Mouse (Mus musculus): ENCODE data around the gene Btd. TPM values are rescaled to one million over a fixed set of nuclear protein-coding genes. Genes with fewer than 3 reads are reported as not detected.
"Not testable (repeated sequence)": the region's sequence is repeated elsewhere in the genome, so short reads cannot be mapped to it uniquely, and the experiment has no call there.

Gene Btd
- polyA plus RNA-seq (2014; fragmentation: Nextera tagmentation; extraction: Ambion mirVana) = 33.7 and 35.3 TPM in 2 replicates

DNA sequence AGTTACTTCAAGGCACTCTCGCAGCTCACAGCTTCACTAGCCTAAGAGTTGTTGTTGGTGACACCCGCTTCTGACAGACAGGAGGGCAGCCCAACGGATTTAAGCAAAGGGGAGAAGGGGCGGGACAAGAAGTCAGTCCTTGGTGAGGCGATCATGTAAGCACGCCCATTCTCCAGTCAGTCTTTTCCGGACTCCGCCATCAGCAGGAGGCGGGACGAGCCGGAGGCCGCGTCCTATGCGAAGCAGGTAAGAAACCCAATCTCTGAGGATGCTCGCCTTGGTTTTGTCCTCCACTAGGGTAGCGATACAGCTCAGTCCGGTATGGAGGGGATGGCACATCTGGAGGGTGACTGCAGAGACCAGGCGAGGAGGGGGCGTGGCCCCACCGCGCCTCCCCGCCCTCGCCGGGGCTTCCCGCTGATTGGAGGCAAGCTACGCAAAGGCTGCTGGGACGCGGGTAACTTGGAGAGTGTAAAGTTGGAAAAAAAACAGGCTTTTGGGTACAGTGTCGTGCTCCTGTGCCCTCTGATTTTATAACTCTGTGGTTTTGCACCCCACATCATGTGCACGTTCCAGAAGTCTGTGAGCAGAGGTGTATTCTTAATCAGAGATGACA is at the start of gene Btd, which contains the start of gene Hacl1:
TSS of gene Btd (plus strand) at position 139 of the 616 bp plus-strand sequence.
TSS of gene Hacl1 (minus strand) at position 397 of the 616 bp plus-strand sequence.
- Histone ChIP-seq H3K27ac (ENCODE audit: low read length) (peak within 1 kb of the TSS; percentile 74), H3K4me2 (replicated peaks; ENCODE audit: low read depth, low read length) (peak within 1 kb of the TSS; percentile 87), H3K9me3 (ENCODE audit: control insufficient read depth, low read depth, low read length) (no peaks in the 10 kb centered on the region)

DNA sequence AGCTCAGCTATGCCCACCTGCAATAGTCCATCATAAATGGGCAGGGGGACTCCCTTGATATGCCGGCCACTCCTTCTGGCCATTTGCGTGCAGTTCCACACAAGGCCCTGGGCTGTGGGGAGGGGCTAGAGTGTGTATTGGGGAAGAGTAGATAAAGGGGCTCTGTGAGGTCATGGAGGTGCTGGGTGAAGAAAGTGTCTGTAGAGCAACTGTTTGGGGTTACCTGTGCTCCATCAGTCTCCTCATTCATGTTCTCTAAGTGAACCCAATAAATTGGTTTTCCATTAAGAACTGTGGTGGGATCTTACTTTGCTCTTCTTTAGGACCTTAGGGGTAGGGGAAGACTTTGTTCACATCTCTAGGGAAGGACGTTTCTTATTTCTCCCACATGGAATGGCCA is 49.6 kb upstream of the Btd start, which contains the start of gene Colq:
TSS of gene Colq (minus strand) at position 101 of the 400 bp plus-strand sequence.
- H3K9me3 ChIP-seq (ENCODE audit: control insufficient read depth, low read depth, low read length) = no peaks in the 10 kb centered on the region
- no peak within 1 kb of the TSS for H3K9ac ChIP-seq (replicated peaks; ENCODE audit: low read depth, low read length)
- no peak within 1 kb of the TSS for H3K27ac ChIP-seq (ENCODE audit: low read length)
- no peak for ATAC-seq (ENCODE audit: insufficient number of reproducible peaks, insufficient read depth, low FRiP score, low read depth)
- H3K4me1 ChIP-seq (ENCODE audit: control insufficient read depth, insufficient read depth, low read length) = no peaks in the 10 kb centered on the region
- H3K27me3 ChIP-seq (ENCODE audit: control insufficient read depth, insufficient read depth, low read length) = no peaks in the 10 kb centered on the region
- H3K36me3 ChIP-seq (ENCODE audit: control insufficient read depth, insufficient read depth, low read length) = no peaks in the 10 kb centered on the region
- no peak within 1 kb of the TSS for H3K4me3 ChIP-seq (ENCODE audit: low read depth, low read length)
- 76% methylated on average over 3 of the region's 3 CpGs for WGBS
- no peak within 1 kb of the TSS for H3K4me2 ChIP-seq (replicated peaks; ENCODE audit: low read depth, low read length)

More for the DNA sequence above, at the start of gene Btd, which contains the start of gene Hacl1:
- Histone ChIP-seq H3K36me3 (ENCODE audit: control insufficient read depth, insufficient read depth, low read length) (no peaks in the 10 kb centered on the region), H3K9ac (replicated peaks; ENCODE audit: low read depth, low read length) (peak within 1 kb of the TSS; percentile 57), H3K27me3 (ENCODE audit: control insufficient read depth, insufficient read depth, low read length) (no peaks in the 10 kb centered on the region), H3K4me1 (ENCODE audit: control insufficient read depth, insufficient read depth, low read length) (peaks cover 4% of the 10 kb centered on the region; the same call in 1 of the 2 replicates), H3K4me3 (ENCODE audit: low read depth, low read length) (peak within 1 kb of the TSS; percentile 57)
- WGBS = under 1% methylated on average over 30 of the region's 30 CpGs
- ATAC-seq (ENCODE audit: insufficient number of reproducible peaks, insufficient read depth, low FRiP score, low read depth) = peak; percentile 98

GRCm38 (mm10) chr14:31593036-31593435 is 47.8 kb upstream of the Btd start:
- Histone ChIP-seq H3K4me1 (ENCODE audit: control insufficient read depth, insufficient read depth, low read length) (no peaks in the 10 kb centered on the region), H3K36me3 (ENCODE audit: control insufficient read depth, insufficient read depth, low read length) (no peaks in the 10 kb centered on the region), H3K27ac (ENCODE audit: low read length) (no peak overlapping the region), H3K4me2 (replicated peaks; ENCODE audit: low read depth, low read length) (no peak overlapping the region), H3K9me3 (ENCODE audit: control insufficient read depth, low read depth, low read length) (no peaks in the 10 kb centered on the region; the same call in 1 of the 2 replicates), H3K27me3 (ENCODE audit: control insufficient read depth, insufficient read depth, low read length) (no peaks in the 10 kb centered on the region), H3K9ac (replicated peaks; ENCODE audit: low read depth, low read length) (no peak overlapping the region), H3K4me3 (ENCODE audit: low read depth, low read length) (no peak overlapping the region)
- ATAC-seq (ENCODE audit: insufficient number of reproducible peaks, insufficient read depth, low FRiP score, low read depth) = no peak
- WGBS = 80% methylated on average over 2 of the region's 2 CpGs

GRCm38 (mm10) chr14:31594693-31595092 is 46.1 kb upstream of the Btd start:
- Histone ChIP-seq H3K36me3 (ENCODE audit: control insufficient read depth, insufficient read depth, low read length) (no peaks in the 10 kb centered on the region), H3K4me3 (ENCODE audit: low read depth, low read length) (no peak overlapping the region), H3K4me1 (ENCODE audit: control insufficient read depth, insufficient read depth, low read length) (no peaks in the 10 kb centered on the region), H3K4me2 (replicated peaks; ENCODE audit: low read depth, low read length) (no peak overlapping the region), H3K27me3 (ENCODE audit: control insufficient read depth, insufficient read depth, low read length) (no peaks in the 10 kb centered on the region), H3K27ac (ENCODE audit: low read length) (no peak overlapping the region), H3K9me3 (ENCODE audit: control insufficient read depth, low read depth, low read length) (no peaks in the 10 kb centered on the region; the same call in 1 of the 2 replicates), H3K9ac (replicated peaks; ENCODE audit: low read depth, low read length) (no peak overlapping the region)
- ATAC-seq (ENCODE audit: insufficient number of reproducible peaks, insufficient read depth, low FRiP score, low read depth) = no peak
- WGBS = 77% methylated on average over 3 of the region's 3 CpGs

GRCm38 (mm10) chr14:31596408-31596807 is 44.4 kb upstream of the Btd start:
- Histone ChIP-seq H3K9me3 (ENCODE audit: control insufficient read depth, low read depth, low read length) (no peaks in the 10 kb centered on the region; the same call in 1 of the 2 replicates), H3K9ac (replicated peaks; ENCODE audit: low read depth, low read length) (no peak overlapping the region), H3K36me3 (ENCODE audit: control insufficient read depth, insufficient read depth, low read length) (no peaks in the 10 kb centered on the region), H3K4me2 (replicated peaks; ENCODE audit: low read depth, low read length) (no peak overlapping the region), H3K4me1 (ENCODE audit: control insufficient read depth, insufficient read depth, low read length) (no peaks in the 10 kb centered on the region), H3K27me3 (ENCODE audit: control insufficient read depth, insufficient read depth, low read length) (no peaks in the 10 kb centered on the region), H3K4me3 (ENCODE audit: low read depth, low read length) (no peak overlapping the region), H3K27ac (ENCODE audit: low read length) (no peak overlapping the region)
- WGBS = 73% methylated on average over 7 of the region's 7 CpGs
- no peak for ATAC-seq (ENCODE audit: insufficient number of reproducible peaks, insufficient read depth, low FRiP score, low read depth)

DNA sequence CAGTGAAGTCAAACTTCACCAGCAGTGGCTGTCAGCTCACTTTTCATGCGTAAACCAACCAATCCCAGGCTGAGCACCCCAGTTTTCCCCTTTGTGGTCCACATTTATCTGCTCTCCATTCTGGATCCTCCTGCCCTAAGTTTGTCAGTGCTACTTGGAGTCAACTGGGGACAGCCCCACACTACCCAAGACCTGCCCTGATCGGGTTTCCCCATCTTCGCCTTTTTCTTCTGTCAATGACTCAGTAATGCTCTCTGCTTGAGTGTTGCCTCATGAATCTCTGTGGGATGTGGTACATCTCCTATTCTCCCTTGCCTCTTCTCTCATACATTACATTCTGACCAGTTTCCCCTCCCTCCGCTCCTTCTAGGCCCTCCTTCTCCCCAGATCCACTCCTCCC is 43.4 kb upstream of the Btd start:
- no peak overlapping the region for H3K4me2 ChIP-seq (replicated peaks; ENCODE audit: low read depth, low read length)
- no peaks in the 10 kb centered on the region for H3K27me3 ChIP-seq (ENCODE audit: control insufficient read depth, insufficient read depth, low read length)
- no peak overlapping the region for H3K9ac ChIP-seq (replicated peaks; ENCODE audit: low read depth, low read length)
- H3K36me3 ChIP-seq (ENCODE audit: control insufficient read depth, insufficient read depth, low read length) = no peaks in the 10 kb centered on the region
- H3K9me3 ChIP-seq (ENCODE audit: control insufficient read depth, low read depth, low read length) = no peaks in the 10 kb centered on the region; the same call in 1 of the 2 replicates
- no peak overlapping the region for H3K27ac ChIP-seq (ENCODE audit: low read length)
- 92% methylated on average over 4 of the region's 4 CpGs for WGBS
- H3K4me1 ChIP-seq (ENCODE audit: control insufficient read depth, insufficient read depth, low read length) = no peaks in the 10 kb centered on the region
- no peak for ATAC-seq (ENCODE audit: insufficient number of reproducible peaks, insufficient read depth, low FRiP score, low read depth)
- H3K4me3 ChIP-seq (ENCODE audit: low read depth, low read length) = no peak overlapping the region

DNA sequence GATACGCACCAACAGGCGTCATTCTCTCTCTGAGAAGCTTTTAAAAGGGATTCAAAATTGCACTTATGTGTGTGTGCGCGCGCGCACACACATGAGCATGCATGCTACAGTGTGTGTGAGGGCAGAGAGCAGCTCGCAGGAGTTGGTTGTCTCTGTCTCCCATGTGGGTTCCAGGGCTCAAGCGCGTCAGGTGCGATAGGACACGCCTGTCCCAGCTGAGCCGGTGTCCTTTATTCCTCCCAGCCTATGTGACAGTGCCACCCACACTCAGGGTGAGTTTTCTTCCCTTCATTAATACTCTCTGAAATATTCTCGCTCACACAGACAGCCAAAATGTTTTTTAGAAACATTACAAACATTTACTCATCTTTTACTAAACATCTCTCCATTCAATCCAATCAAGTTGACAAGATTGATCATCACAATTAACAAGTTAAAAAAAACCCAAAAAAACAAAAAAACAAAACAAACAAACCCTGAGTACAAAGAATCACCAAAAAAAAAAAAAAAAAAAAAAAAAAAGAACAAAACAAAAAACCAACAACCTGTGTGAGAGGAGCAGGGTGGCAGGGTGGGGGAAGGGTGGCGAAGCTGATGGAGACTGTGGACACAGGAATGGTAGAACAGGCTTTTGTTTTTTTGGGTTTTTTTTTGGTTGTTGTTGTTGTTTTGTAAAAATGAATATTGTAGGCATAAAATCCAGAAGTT is 38.8 kb upstream of the Btd start:
- Histone ChIP-seq H3K36me3 (ENCODE audit: control insufficient read depth, insufficient read depth, low read length) (no peaks in the 10 kb centered on the region), H3K27me3 (ENCODE audit: control insufficient read depth, insufficient read depth, low read length) (no peaks in the 10 kb centered on the region), H3K4me3 (ENCODE audit: low read depth, low read length) (no peak overlapping the region), H3K4me1 (ENCODE audit: control insufficient read depth, insufficient read depth, low read length) (no peaks in the 10 kb centered on the region), H3K9ac (replicated peaks; ENCODE audit: low read depth, low read length) (no peak overlapping the region), H3K9me3 (ENCODE audit: control insufficient read depth, low read depth, low read length) (no peaks in the 10 kb centered on the region; the same call in 1 of the 2 replicates), H3K4me2 (replicated peaks; ENCODE audit: low read depth, low read length) (no peak overlapping the region), H3K27ac (ENCODE audit: low read length) (no peak overlapping the region)
- no peak for ATAC-seq (ENCODE audit: insufficient number of reproducible peaks, insufficient read depth, low FRiP score, low read depth)
- WGBS = 91% methylated on average over 14 of the region's 14 CpGs

GRCm38 (mm10) chr14:31602616-31602979 is 38.2 kb upstream of the Btd start:
- not testable (repeated sequence) for H3K27me3 ChIP-seq (ENCODE audit: control insufficient read depth, insufficient read depth, low read length); H3K9ac ChIP-seq (replicated peaks; ENCODE audit: low read depth, low read length); H3K36me3 ChIP-seq (ENCODE audit: control insufficient read depth, insufficient read depth, low read length); H3K4me1 ChIP-seq (ENCODE audit: control insufficient read depth, insufficient read depth, low read length); H3K4me2 ChIP-seq (replicated peaks; ENCODE audit: low read depth, low read length); H3K27ac ChIP-seq (ENCODE audit: low read length); H3K4me3 ChIP-seq (ENCODE audit: low read depth, low read length); H3K9me3 ChIP-seq (ENCODE audit: control insufficient read depth, low read depth, low read length); ATAC-seq (ENCODE audit: insufficient number of reproducible peaks, insufficient read depth, low FRiP score, low read depth)
- 86% methylated on average over 6 of the region's 6 CpGs for WGBS

Data from stomach, embryonic 14.5 days (tissue).